Mouse (Mus musculus): ENCODE measurements around the gene Psmb5.

GRCm38 (mm10) chr14:54638210-54638609, 20.4 kb upstream of the Psmb5 start:
- TF ChIP-seq CTCF (IDR thresholded peaks at IDR 0.05; ENCODE audit: insufficient read depth, low read length) (no peak), POLR2A (IDR thresholded peaks at IDR 0.05; ENCODE audit: borderline replicate concordance, extremely low read depth, low read depth, low read length) (no peak)

Data from lung, adult 2 months (tissue).